Mouse (Mus musculus) kidney, embryonic 16.5 days (tissue): Measurements from ENCODE around the gene Gramd1b. TPM values are rescaled to one million over a fixed set of nuclear protein-coding genes. Genes with fewer than 3 reads are reported as not detected.
A peak's percentile ranks its signal among the peaks of the same experiment; 100 is the strongest.

ENCODE experiments used
- ATAC-seq: fragments of 200-750 bp; cut with Nextera tagmentation; 2 replicates; pipeline ENCODE4 v1.8.0; 2017; ENCODE audit warnings: moderate TSS enrichment; ENCODE audit not compliant: low FRiP score, low TSS enrichment
- H3K27ac ChIP-seq: fragments of 300-500 bp; sonication (generic); 2 replicates; pipeline ENCODE4 v1.5.1; 2014; ENCODE audit warnings: low read length
- H3K27me3 ChIP-seq: fragments of 300-500 bp; sonication (generic); 2 replicates; pipeline ENCODE4 v1.6.1; 2014; ENCODE audit warnings: low read length, control low read depth, mixed read lengths; ENCODE audit not compliant: insufficient read depth
- H3K36me3 ChIP-seq: fragments of 300-500 bp; sonication (generic); 2 replicates; pipeline ENCODE4 v1.6.1; 2014; ENCODE audit warnings: low read length, control low read depth, mixed read lengths; ENCODE audit not compliant: insufficient read depth
- H3K4me1 ChIP-seq: fragments of 300-500 bp; sonication (generic); 2 replicates; pipeline ENCODE4 v1.6.1; 2014; ENCODE audit warnings: low read length, control low read depth, mixed read lengths; ENCODE audit not compliant: insufficient read depth
- H3K4me2 ChIP-seq: fragments of 300-500 bp; sonication (generic); replicated peaks from 2 replicates; pipeline ENCODE4 v1.6.1; 2014; ENCODE audit warnings: low read depth, low read length
- H3K4me3 ChIP-seq: fragments of 300-500 bp; sonication (generic); 2 replicates; pipeline ENCODE4 v1.5.1; 2014; ENCODE audit warnings: mild to moderate bottlenecking, low read length
- H3K9ac ChIP-seq: fragments of 300-500 bp; sonication (generic); replicated peaks from 2 replicates; pipeline ENCODE4 v1.6.1; 2014; ENCODE audit warnings: low read length
- H3K9me3 ChIP-seq: fragments of 300-500 bp; sonication (generic); 2 replicates; pipeline ENCODE4 v1.6.1; 2016; ENCODE audit warnings: low read length, control low read depth
- WGBS: fragments of 180-500 bp; shearing (Covaris S2); extraction: QIAGEN DNeasy Blood & Tissue Kit; methylation state at CpG from one replicate; pipeline ENCODE4 v1.1.7; 2014; 5-methylcytosine and 5-hydroxymethylcytosine counted together
- polyA plus RNA-seq: library from polyadenylated mRNA; unstranded; fragments of >200 nt; fragmentation: Nextera tagmentation; extraction: Ambion mirVana; gene quantifications from 2 replicates; pipeline ENCODE4 v1.2.1, GENCODE M21; 2015

The Gramd1b gene
- polyA plus RNA-seq, 1 experiment from 2014 or later, result 11.0 TPM

- Histone ChIP-seq H3K4me1 (peaks cover 48% of the 10 kb centered on the region), H3K36me3 (no peaks in the 10 kb centered on the region), H3K27me3 (no peaks in the 10 kb centered on the region), H3K9me3 (no peaks in the 10 kb centered on the region), H3K27ac (no peak overlapping the region), H3K9ac (no peak overlapping the region), H3K4me3 (no peak overlapping the region), H3K4me2 (no peak overlapping the region)
- 87% methylated on average over 6 of the region's 6 CpGs for WGBS
- no peak for ATAC-seq
These were observed 206.4 kb downstream of the Gramd1b start for GRCm38 (mm10) chr9:40324826-40325225.

- Histone ChIP-seq H3K9me3 (no peaks in the 10 kb centered on the region), H3K9ac (no peak overlapping the region), H3K4me3 (no peak overlapping the region), H3K4me1 (peaks cover 48% of the 10 kb centered on the region), H3K36me3 (no peaks in the 10 kb centered on the region), H3K4me2 (no peak overlapping the region), H3K27me3 (no peaks in the 10 kb centered on the region), H3K27ac (no peak overlapping the region)
- no peak for ATAC-seq
- WGBS, result 76% methylated on average over 4 of the region's 4 CpGs
These were observed 206.9 kb downstream of the Gramd1b start for GRCm38 (mm10) chr9:40324232-40324792.

- Histone ChIP-seq H3K9ac (no peak overlapping the region), H3K4me1 (peaks cover 48% of the 10 kb centered on the region), H3K27ac (no peak overlapping the region), H3K4me2 (no peak overlapping the region), H3K36me3 (no peaks in the 10 kb centered on the region), H3K27me3 (no peaks in the 10 kb centered on the region), H3K4me3 (no peak overlapping the region), H3K9me3 (no peaks in the 10 kb centered on the region)
- ATAC-seq, result no peak
- 81% methylated on average over 6 of the region's 6 CpGs for WGBS
These were observed 207.4 kb downstream of the Gramd1b start for GRCm38 (mm10) chr9:40323773-40324172.

GRCm38 (mm10) chr9:40323171-40323570, 208.0 kb downstream of the Gramd1b start:
- peak; percentile 26; the same call in 1 of the 2 replicates for ATAC-seq

GRCm38 (mm10) chr9:40322372-40322771, 208.8 kb downstream of the Gramd1b start:
- Histone ChIP-seq H3K27me3 (no peaks in the 10 kb centered on the region), H3K36me3 (0 out of 2 replicates have a peak, but pooled peaks cover under 1% of the 10 kb centered on the region), H3K4me2 (no peak overlapping the region), H3K9ac (no peak overlapping the region), H3K4me3 (no peak overlapping the region), H3K4me1 (peaks cover 48% of the 10 kb centered on the region), H3K27ac (no peak overlapping the region), H3K9me3 (no peaks in the 10 kb centered on the region)
- 89% methylated on average over 3 of the region's 3 CpGs for WGBS
- ATAC-seq, result no peak

More at GRCm38 (mm10) chr9:40323171-40323570, 208.0 kb downstream of the Gramd1b start:
- Histone ChIP-seq H3K4me3 (no peak overlapping the region), H3K9me3 (no peaks in the 10 kb centered on the region), H3K4me2 (no peak overlapping the region), H3K4me1 (peaks cover 48% of the 10 kb centered on the region), H3K9ac (no peak overlapping the region), H3K36me3 (no peaks in the 10 kb centered on the region), H3K27me3 (no peaks in the 10 kb centered on the region), H3K27ac (no peak overlapping the region)
- WGBS, result 67% methylated on average over 5 of the region's 5 CpGs

GRCm38 (mm10) chr9:40321668-40322003, 209.5 kb downstream of the Gramd1b start:
- WGBS, result 65% methylated on average over 3 of the region's 3 CpGs

GRCm38 (mm10) chr9:40320879-40321667, 210.1 kb downstream of the Gramd1b start:
- no peak overlapping the region for H3K4me3 ChIP-seq

More at GRCm38 (mm10) chr9:40321668-40322003, 209.5 kb downstream of the Gramd1b start:
- Histone ChIP-seq H3K4me3 (no peak overlapping the region), H3K27ac (peak overlapping the region; percentile 67), H3K9ac (no peak overlapping the region), H3K36me3 (0 out of 2 replicates have a peak, but pooled peaks cover 5% of the 10 kb centered on the region), H3K27me3 (no peaks in the 10 kb centered on the region), H3K4me1 (peaks cover 45% of the 10 kb centered on the region), H3K9me3 (no peaks in the 10 kb centered on the region), H3K4me2 (no peak overlapping the region)
- no peak for ATAC-seq

GRCm38 (mm10) chr9:40320405-40320804, 210.8 kb downstream of the Gramd1b start:
- ATAC-seq, result no peak
- 0 out of 2 replicates have a peak overlapping the region, but pooled peaks have one; percentile 1 for H3K4me2 ChIP-seq
- 0 out of 2 replicates have a peak, but pooled peaks cover 5% of the 10 kb centered on the region for H3K36me3 ChIP-seq
- no peak overlapping the region for H3K4me3 ChIP-seq
- peak overlapping the region; percentile 18; the same call in 1 of the 2 replicates for H3K9ac ChIP-seq
- no peaks in the 10 kb centered on the region for H3K27me3 ChIP-seq
- H3K27ac ChIP-seq, result peak overlapping the region; percentile 67
- peaks cover 35% of the 10 kb centered on the region for H3K4me1 ChIP-seq
- H3K9me3 ChIP-seq, result no peaks in the 10 kb centered on the region
- 86% methylated on average over 8 of the region's 8 CpGs for WGBS

More at GRCm38 (mm10) chr9:40320879-40321667, 210.1 kb downstream of the Gramd1b start:
- peak overlapping the region; percentile 18; the same call in 1 of the 2 replicates for H3K9ac ChIP-seq
- ATAC-seq, result peak; percentile 89
- 0 out of 2 replicates have a peak, but pooled peaks cover 5% of the 10 kb centered on the region for H3K36me3 ChIP-seq
- H3K27me3 ChIP-seq, result no peaks in the 10 kb centered on the region
- H3K27ac ChIP-seq, result peak overlapping the region; percentile 67
- WGBS, result 46% methylated on average over 12 of the region's 12 CpGs
- H3K4me2 ChIP-seq, result 0 out of 2 replicates have a peak overlapping the region, but pooled peaks have one; percentile 1
- H3K4me1 ChIP-seq, result peaks cover 39% of the 10 kb centered on the region
- H3K9me3 ChIP-seq, result no peaks in the 10 kb centered on the region

GRCm38 (mm10) chr9:40318771-40319170, 212.4 kb downstream of the Gramd1b start:
- no peak overlapping the region for H3K27ac ChIP-seq
- WGBS, result 75% methylated on average over 5 of the region's 5 CpGs
- H3K4me3 ChIP-seq, result no peak overlapping the region

More at GRCm38 (mm10) chr9:40318771-40319170, 212.4 kb downstream of the Gramd1b start:
- no peak overlapping the region for H3K9ac ChIP-seq
- H3K27me3 ChIP-seq, result no peaks in the 10 kb centered on the region
- no peaks in the 10 kb centered on the region for H3K9me3 ChIP-seq
- no peak overlapping the region for H3K4me2 ChIP-seq
- peaks cover 32% of the 10 kb centered on the region for H3K4me1 ChIP-seq
- H3K36me3 ChIP-seq, result 0 out of 2 replicates have a peak, but pooled peaks cover 9% of the 10 kb centered on the region
- no peak for ATAC-seq
